In genomic region chr13:114680379-114680733, GRCm38 (mm10) we compare ENCODE assay signal across 10 mouse cellular contexts.
A peak's percentile ranks its signal among the peaks of the same experiment; 100 is the strongest.
DNase-seq lines count a peak whose midpoint lies in the region; ATAC-seq and TF ChIP-seq lines count a peak whose summit lies in the region.
"Had no signal": no experiment of that assay in that cellular context is flagged by ENCODE, and none has a peak within 500 bp of the region (broad histone marks: within the 10 kb centered on the region; RNA-seq: fewer than 3 reads in every experiment).

No protein-coding gene starts in this region.

- no peak for TF ChIP-seq CTCF in liver, adult 2 months (IDR thresholded peaks at IDR 0.05; ENCODE audit: low read depth, low read length)

- intact Hi-C loops in heart, postnatal 36 days (cut with DNase I): no loop called here

- no peak for TF ChIP-seq POLR2A in liver, adult 2 months (IDR thresholded peaks at IDR 0.05; ENCODE audit: extremely low read depth, insufficient read depth, low read length)

- peak overlapping the region; percentile 37; the same call in 1 of the 2 replicates for H3K4me2 ChIP-seq in intestine, embryonic 15.5 days (replicated peaks)
- H3K4me2 ChIP-seq: limb, embryonic 15.5 days had no signal

- no peak overlapping the region for H3K4me3 ChIP-seq in intestine, embryonic 15.5 days (replicated peaks)
- H3K4me3 ChIP-seq in liver, adult 2 months (ENCODE audit: insufficient read depth, low read depth, low read length): no peak overlapping the region
- H3K4me3 ChIP-seq: limb, embryonic 15.5 days had no signal

- WGBS in intestine, embryonic 15.5 days: 57% methylated on average over 9 of the region's 9 CpGs
- WGBS in liver, adult 2 months: 15% methylated on average over 9 of the region's 9 CpGs

- peak; percentile 88 for DNase-seq in heart, adult 11 months
- no peak for DNase-seq in heart, postnatal 36 days
- DNase-seq in liver, adult 2 months (ENCODE audit: extremely low read depth, low read depth, low spot score): peak; percentile 99
- no peak for DNase-seq in frontal cortex, postnatal 14 days (ENCODE audit: low spot score in 2 of 2)
- DNase-seq in frontal cortex, postnatal 25 days (ENCODE audit: low spot score in 2 of 2): no peak
- no peak for DNase-seq in spleen, postnatal 36 days (ENCODE audit: low spot score in 2 of 2)
- DNase-seq: B cell, adult 2 months had no signal

- H3K9me3 ChIP-seq in intestine, embryonic 15.5 days: no peaks in the 10 kb centered on the region
- H3K9me3 ChIP-seq: limb, embryonic 15.5 days had no signal

- H3K27ac ChIP-seq in intestine, embryonic 15.5 days: 0 out of 2 replicates have a peak overlapping the region, but pooled peaks have one; percentile 32
- peak overlapping the region; percentile 97 for H3K27ac ChIP-seq in liver, adult 2 months (replicated peaks; ENCODE audit: insufficient read depth, low read depth, low read length)
- H3K27ac ChIP-seq: limb, embryonic 15.5 days had no signal

- H3K79me2 ChIP-seq in liver, adult 2 months (ENCODE audit: control insufficient read depth, insufficient read depth, low read length): no peaks in the 10 kb centered on the region

- no peak overlapping the region for H3K9ac ChIP-seq in intestine, embryonic 15.5 days
- H3K9ac ChIP-seq in liver, adult 2 months (ENCODE audit: low read depth, low read length): peak overlapping the region; percentile 63; the same call in 1 of the 2 replicates
- H3K9ac ChIP-seq: limb, embryonic 15.5 days had no signal

- no peaks in the 10 kb centered on the region for H3K36me3 ChIP-seq in intestine, embryonic 15.5 days
- H3K36me3 ChIP-seq in liver, adult 2 months (ENCODE audit: control insufficient read depth, insufficient read depth, low read length): no peaks in the 10 kb centered on the region
- H3K36me3 ChIP-seq: limb, embryonic 15.5 days had no signal

- ATAC-seq in intestine, embryonic 15.5 days: peak; percentile 99
- ATAC-seq in megakaryocyte, adult 5-6 weeks (ENCODE audit: poor library complexity, severe bottlenecking): peak; percentile 27; the same call in 1 of the 2 replicates

- H3K27me3 ChIP-seq in intestine, embryonic 15.5 days (replicated peaks): no peaks in the 10 kb centered on the region
- H3K27me3 ChIP-seq in liver, adult 2 months (ENCODE audit: control insufficient read depth, insufficient read depth, low read length): no peaks in the 10 kb centered on the region
- H3K27me3 ChIP-seq: limb, embryonic 15.5 days had no signal

- H3K4me1 ChIP-seq in intestine, embryonic 15.5 days (replicated peaks): no peaks in the 10 kb centered on the region; the same call in 1 of the 2 replicates
- peaks cover 13% of the 10 kb centered on the region for H3K4me1 ChIP-seq in liver, adult 2 months (ENCODE audit: control insufficient read depth, insufficient read depth, low read length)
- H3K4me1 ChIP-seq: limb, embryonic 15.5 days had no signal

Comparison
In these comparisons a context has a peak if more than half of its experiments do, and no peak if none do; other contexts are left out.
1. DNase-seq: peak in heart, adult 11 months (single experiment) and liver, adult 2 months (single experiment); none in heart, postnatal 36 days (0 of 2), frontal cortex, postnatal 14 days (0 of 2), frontal cortex, postnatal 25 days (0 of 2) and spleen, postnatal 36 days (0 of 2).